Mouse (Mus musculus) G1E (cell line): ENCODE results near the gene Pard3b. TPM values are rescaled to one million over a fixed set of nuclear protein-coding genes. Genes with fewer than 3 reads are reported as not detected.

ENCODE experiments used
- ATAC-seq: 2 replicates; pipeline ENCODE4 v1.8.0; 2016; ENCODE audit warnings: mild to moderate bottlenecking; ENCODE audit not compliant: insufficient number of reproducible peaks, poor library complexity, low FRiP score, severe bottlenecking; ENCODE audit errors: extremely low read depth
- DNase-seq: peaks from one replicate; pipeline ENCODE4 v3.0.0; 2012; ENCODE audit warnings: low spot score
- H3K27me3 ChIP-seq: 2 replicates; pipeline ENCODE4 v1.6.1; 2012; ENCODE audit warnings: mild to moderate bottlenecking, low read length, inconsistent platforms; ENCODE audit not compliant: insufficient read depth
- H3K36me3 ChIP-seq: replicated peaks from 2 replicates; pipeline ENCODE3; 2012; ENCODE audit warnings: mild to moderate bottlenecking, inconsistent platforms
- H3K4me1 ChIP-seq: 2 replicates; pipeline ENCODE4 v1.6.1; 2012; ENCODE audit warnings: low read depth, low read length, inconsistent platforms, mixed read lengths; ENCODE audit not compliant: insufficient read depth
- H3K4me3 ChIP-seq: 2 replicates; pipeline ENCODE4 v1.5.1; 2012; ENCODE audit warnings: low read depth, mild to moderate bottlenecking, inconsistent platforms, low read length, moderate library complexity, mixed read lengths
- H3K9me3 ChIP-seq: replicated peaks from 2 replicates; pipeline ENCODE4 v1.6.1; 2012; ENCODE audit warnings: inconsistent platforms
- CTCF ChIP-seq: IDR thresholded peaks from 2 replicates; pipeline ENCODE4 v1.5.1; 2012; ENCODE audit warnings: low read depth, low read length, inconsistent platforms, mixed read lengths
- GATA1 ChIP-seq: IDR thresholded peaks from 2 replicates; pipeline ENCODE4 v1.6.1; 2012; ENCODE audit warnings: borderline replicate concordance, low read length, inconsistent platforms, mixed read lengths
- GATA2 ChIP-seq: IDR thresholded peaks from 2 replicates; pipeline ENCODE4 v1.6.1; 2012; ENCODE audit warnings: low read depth, low read length, inconsistent platforms, borderline replicate concordance
- POLR2AphosphoS5 ChIP-seq: IDR thresholded peaks from 2 replicates; pipeline ENCODE4 v1.6.1; 2012; ENCODE audit warnings: low read depth, low read length, inconsistent platforms; ENCODE audit not compliant: insufficient replicate concordance
- TAL1 ChIP-seq: conservative IDR thresholded peaks from 2 replicates; pipeline ENCODE4 v1.6.1; 2012; ENCODE audit warnings: low read depth, low read length, inconsistent platforms, mixed read lengths
- polyA plus RNA-seq: library from polyadenylated mRNA; stranded (reverse); fragments of >175 nt; gene quantifications from 2 replicates; pipeline ENCODE4 v1.2.3, GENCODE M21; 2012
- total RNA-seq, 2 experiments: library from RNA; stranded (forward) in 1 of 2; stranded (reverse) in 1 of 2; fragments of 200-1000 nt in 1 of 2; fragments of >200 nt in 1 of 2; fragmentation: Nextera tagmentation in 1 of 2; gene quantifications; 2 replicates each; pipeline ENCODE4 v1.2.3; 2014 to 2017

The Pard3b gene
- total and polyA plus RNA-seq, 3 experiments, result 0.33 TPM; not detected in 2

DNA sequence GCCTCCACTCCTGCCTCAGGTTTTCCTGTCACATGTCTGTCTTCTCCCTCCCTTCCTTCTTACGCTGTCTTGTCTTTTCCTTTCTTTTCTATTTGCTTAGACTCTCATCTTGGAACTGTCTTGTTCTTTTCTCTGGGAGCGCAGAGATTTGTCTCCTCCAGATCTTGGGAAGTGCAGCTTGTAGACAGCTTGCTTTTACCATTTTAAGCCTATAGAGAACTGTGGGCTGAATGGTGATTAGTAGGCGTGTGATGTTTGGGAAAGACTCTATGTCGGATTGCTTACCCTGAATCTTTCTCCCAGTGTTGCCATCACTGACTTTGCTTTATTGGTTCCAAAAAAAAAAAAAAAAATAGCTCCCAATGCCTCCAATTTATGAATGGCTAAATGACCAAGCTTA lies 760.1 kb downstream of the Pard3b start:
- ATAC-seq, result no peak
- no peak overlapping the region for H3K4me3 ChIP-seq
- H3K27me3 ChIP-seq, result peaks cover 13% of the 10 kb centered on the region
- H3K9me3 ChIP-seq, result no peaks in the 10 kb centered on the region
- no peaks in the 10 kb centered on the region for H3K36me3 ChIP-seq
- no peak for TF ChIP-seq GATA2
- TF ChIP-seq TAL1, result no peak
- no peak for TF ChIP-seq POLR2AphosphoS5
- TF ChIP-seq GATA1, result no peak
- no peak for TF ChIP-seq CTCF
- no peak for DNase-seq
- H3K4me1 ChIP-seq, result no peaks in the 10 kb centered on the region; the same call in 1 of the 2 replicates

- no peak for DNase-seq
- Histone ChIP-seq H3K27me3 (peaks cover 28% of the 10 kb centered on the region), H3K4me1 (peaks cover 7% of the 10 kb centered on the region), H3K36me3 (no peaks in the 10 kb centered on the region), H3K9me3 (no peaks in the 10 kb centered on the region), H3K4me3 (no peak overlapping the region; the same call in 1 of the 2 replicates)
- no peak for ATAC-seq
- TF ChIP-seq TAL1, result no peak
These were observed 766.4 kb downstream of the Pard3b start for GRCm38 (mm10) chr1:62405061-62405460.

- Histone ChIP-seq H3K4me3 (no peak overlapping the region), H3K36me3 (no peaks in the 10 kb centered on the region), H3K27me3 (peaks cover 30% of the 10 kb centered on the region), H3K4me1 (peaks cover 14% of the 10 kb centered on the region), H3K9me3 (no peaks in the 10 kb centered on the region)
- TF ChIP-seq CTCF (no peak), TAL1 (no peak), POLR2AphosphoS5 (no peak), GATA2 (no peak), GATA1 (no peak)
- ATAC-seq (no peak), DNase-seq (no peak)
These were observed 772.7 kb downstream of the Pard3b start for GRCm38 (mm10) chr1:62411368-62411767.

GRCm38 (mm10) chr1:62412019-62412418 lies 773.4 kb downstream of the Pard3b start:
- H3K36me3 ChIP-seq, result no peaks in the 10 kb centered on the region
- TF ChIP-seq GATA2 (no peak), CTCF (no peak), GATA1 (no peak), TAL1 (no peak), POLR2AphosphoS5 (no peak)
- no peak for DNase-seq
- H3K4me3 ChIP-seq, result no peak overlapping the region
- H3K9me3 ChIP-seq, result no peaks in the 10 kb centered on the region
- H3K27me3 ChIP-seq, result peaks cover 29% of the 10 kb centered on the region
- peaks cover 14% of the 10 kb centered on the region for H3K4me1 ChIP-seq
- ATAC-seq, result no peak

DNA sequence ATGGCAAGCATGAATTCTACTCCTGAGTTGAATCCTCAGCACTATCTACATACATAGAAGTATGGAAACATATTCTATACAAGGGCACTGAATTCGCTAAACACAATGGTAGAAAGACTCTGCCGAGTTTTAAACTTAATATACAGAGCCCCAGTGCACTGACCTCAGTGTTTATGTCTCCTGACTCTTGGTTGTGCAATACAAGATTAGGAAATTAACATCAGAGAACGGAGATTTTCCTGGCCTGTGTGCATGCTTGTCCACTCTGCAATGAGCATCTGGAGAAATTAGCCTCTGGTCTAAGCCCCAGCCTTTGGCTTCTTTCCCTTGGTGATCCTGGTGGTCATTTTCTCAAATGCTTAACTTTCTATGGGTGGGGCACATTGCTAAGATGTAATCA lies 774.4 kb downstream of the Pard3b start:
- TF ChIP-seq GATA1 (no peak), CTCF (no peak)
- H3K36me3 ChIP-seq, result no peaks in the 10 kb centered on the region
- DNase-seq (no peak), ATAC-seq (no peak)
- no peak overlapping the region for H3K4me3 ChIP-seq
- no peaks in the 10 kb centered on the region for H3K9me3 ChIP-seq
- H3K4me1 ChIP-seq, result peaks cover 14% of the 10 kb centered on the region
- peaks cover 22% of the 10 kb centered on the region for H3K27me3 ChIP-seq

GRCm38 (mm10) chr1:62414521-62414920 lies 775.9 kb downstream of the Pard3b start:
- Histone ChIP-seq H3K36me3 (no peaks in the 10 kb centered on the region), H3K4me1 (peaks cover 12% of the 10 kb centered on the region), H3K27me3 (peaks cover 20% of the 10 kb centered on the region), H3K9me3 (no peaks in the 10 kb centered on the region), H3K4me3 (no peak overlapping the region)
- DNase-seq (no peak), ATAC-seq (no peak)
- TF ChIP-seq GATA1, result no peak
- no peak for TF ChIP-seq POLR2AphosphoS5

DNA sequence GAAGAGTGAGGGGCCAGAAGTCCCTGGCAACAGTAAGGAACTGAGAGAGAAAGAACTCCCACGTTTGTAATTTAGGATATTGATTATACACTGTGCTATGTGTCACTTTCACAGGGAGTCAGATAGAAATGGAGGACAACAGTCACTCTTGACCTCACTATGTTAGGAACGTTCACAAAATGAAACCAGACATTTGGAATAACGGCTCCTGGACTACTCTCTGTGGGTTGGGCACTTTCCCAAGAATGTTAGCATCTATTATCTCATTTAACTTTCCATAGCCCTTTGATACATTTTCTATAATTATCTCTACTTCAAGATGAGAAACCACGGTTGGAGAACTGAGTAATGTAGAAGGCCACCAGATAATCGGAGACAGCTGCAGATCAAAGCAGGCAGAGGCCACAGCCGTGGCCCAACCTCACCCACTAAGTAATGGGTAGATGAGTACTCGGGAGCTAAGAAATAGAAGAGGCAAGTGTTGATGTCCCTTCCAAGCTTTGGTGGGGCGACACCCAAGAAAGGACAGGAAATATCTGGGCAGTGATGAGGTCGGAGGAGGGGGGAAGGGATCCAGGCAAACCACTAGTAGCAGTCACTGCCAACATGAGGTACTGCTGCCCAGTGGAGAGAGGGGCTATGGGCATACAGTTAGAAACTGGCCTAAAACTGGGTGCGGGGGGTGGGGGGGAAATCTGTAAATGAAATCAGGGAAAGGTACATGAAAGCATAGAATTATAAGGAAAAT lies 778.2 kb downstream of the Pard3b start:
- H3K27me3 ChIP-seq, result peaks cover 12% of the 10 kb centered on the region
- no peaks in the 10 kb centered on the region for H3K36me3 ChIP-seq
- TF ChIP-seq TAL1 (no peak), CTCF (no peak), GATA2 (no peak), POLR2AphosphoS5 (no peak), GATA1 (no peak)
- H3K4me1 ChIP-seq, result peaks cover 4% of the 10 kb centered on the region; the same call in 1 of the 2 replicates
- ATAC-seq (peak; percentile 8; the same call in 1 of the 2 replicates), DNase-seq (no peak)
- H3K9me3 ChIP-seq, result no peaks in the 10 kb centered on the region
- no peak overlapping the region for H3K4me3 ChIP-seq
